Mouse (Mus musculus) heart, embryonic 15.5 days (tissue): ENCODE measurements at regions not wholly inside any gene's neighbourhood (a gene's known extent, or its start where the extent isn't known, plus 50 kb on each side); places are given as distances from the start of the nearest gene placed in this dataset.

Source experiments
- ATAC-seq: fragments of 200-750 bp; cut with Nextera tagmentation; replicated peaks from 2 replicates; pipeline ENCODE4 v1.8.0; 2017; ENCODE audit warnings: low read depth, moderate TSS enrichment; ENCODE audit not compliant: insufficient number of reproducible peaks, insufficient read depth, low FRiP score
- H3K27ac ChIP-seq: fragments of 300-500 bp; sonication (generic); 2 replicates; pipeline ENCODE4 v1.5.1; 2015; ENCODE audit warnings: mild to moderate bottlenecking, inconsistent platforms
- H3K27me3 ChIP-seq: fragments of 300-500 bp; sonication (generic); 2 replicates; pipeline ENCODE4 v1.6.1; 2015; ENCODE audit warnings: inconsistent platforms
- H3K36me3 ChIP-seq: fragments of 300-500 bp; sonication (generic); 2 replicates; pipeline ENCODE4 v1.6.1; 2015; ENCODE audit warnings: mild to moderate bottlenecking, inconsistent platforms
- H3K4me1 ChIP-seq: fragments of 300-500 bp; sonication (generic); replicated peaks from 2 replicates; pipeline ENCODE4 v1.6.1; 2015; ENCODE audit warnings: inconsistent platforms
- H3K4me2 ChIP-seq: fragments of 300-500 bp; sonication (generic); 2 replicates; pipeline ENCODE4 v1.6.1; 2015; ENCODE audit warnings: inconsistent platforms, mild to moderate bottlenecking, moderate library complexity
- H3K4me3 ChIP-seq: fragments of 300-500 bp; sonication (generic); 2 replicates; pipeline ENCODE4 v1.5.1; 2015; ENCODE audit warnings: mild to moderate bottlenecking, inconsistent platforms
- H3K9ac ChIP-seq: fragments of 300-500 bp; sonication (generic); 2 replicates; pipeline ENCODE4 v1.6.1; 2015; ENCODE audit warnings: mild to moderate bottlenecking, inconsistent platforms
- H3K9me3 ChIP-seq: fragments of 300-500 bp; sonication (generic); replicated peaks from 2 replicates; pipeline ENCODE4 v1.6.1; 2016; ENCODE audit warnings: inconsistent platforms
- WGBS: fragments of 180-500 bp; shearing (Covaris S2); methylation state at CpG from one replicate; pipeline ENCODE4 v1.1.7; 2015; ENCODE audit warnings: mixed read lengths; 5-methylcytosine and 5-hydroxymethylcytosine counted together

- Histone ChIP-seq H3K4me2 (no peak overlapping the region), H3K9ac (no peak overlapping the region), H3K27ac (no peak overlapping the region), H3K27me3 (no peaks in the 10 kb centered on the region), H3K4me3 (no peak overlapping the region), H3K36me3 (no peaks in the 10 kb centered on the region), H3K9me3 (no peaks in the 10 kb centered on the region; the same call in none of the 2 replicates), H3K4me1 (no peaks in the 10 kb centered on the region)
- no peak for ATAC-seq
- 90% methylated on average over 2 of the region's 2 CpGs for WGBS
These were observed 55.3 kb upstream of the Spaca1 start for GRCm38 (mm10) chr4:34105251-34105650.

- Histone ChIP-seq H3K36me3 (no peaks in the 10 kb centered on the region), H3K9me3 (no peaks in the 10 kb centered on the region), H3K4me3 (no peak overlapping the region), H3K27me3 (no peaks in the 10 kb centered on the region), H3K27ac (no peak overlapping the region), H3K9ac (no peak overlapping the region), H3K4me2 (no peak overlapping the region), H3K4me1 (no peaks in the 10 kb centered on the region)
- ATAC-seq = no peak
- 14% methylated on average over 6 of the region's 6 CpGs for WGBS
These were observed 64.3 kb upstream of the Spaca1 start for GRCm38 (mm10) chr4:34114323-34114722.

- Histone ChIP-seq H3K4me3 (no peak overlapping the region), H3K4me1 (no peaks in the 10 kb centered on the region), H3K27ac (no peak overlapping the region), H3K27me3 (no peaks in the 10 kb centered on the region), H3K9ac (no peak overlapping the region), H3K9me3 (no peaks in the 10 kb centered on the region), H3K4me2 (no peak overlapping the region), H3K36me3 (no peaks in the 10 kb centered on the region)
- ATAC-seq = no peak
- WGBS = 73% methylated on average over 1 of the region's 1 CpGs
These were observed 67.1 kb upstream of the Spaca1 start for GRCm38 (mm10) chr4:34117086-34117485.

DNA sequence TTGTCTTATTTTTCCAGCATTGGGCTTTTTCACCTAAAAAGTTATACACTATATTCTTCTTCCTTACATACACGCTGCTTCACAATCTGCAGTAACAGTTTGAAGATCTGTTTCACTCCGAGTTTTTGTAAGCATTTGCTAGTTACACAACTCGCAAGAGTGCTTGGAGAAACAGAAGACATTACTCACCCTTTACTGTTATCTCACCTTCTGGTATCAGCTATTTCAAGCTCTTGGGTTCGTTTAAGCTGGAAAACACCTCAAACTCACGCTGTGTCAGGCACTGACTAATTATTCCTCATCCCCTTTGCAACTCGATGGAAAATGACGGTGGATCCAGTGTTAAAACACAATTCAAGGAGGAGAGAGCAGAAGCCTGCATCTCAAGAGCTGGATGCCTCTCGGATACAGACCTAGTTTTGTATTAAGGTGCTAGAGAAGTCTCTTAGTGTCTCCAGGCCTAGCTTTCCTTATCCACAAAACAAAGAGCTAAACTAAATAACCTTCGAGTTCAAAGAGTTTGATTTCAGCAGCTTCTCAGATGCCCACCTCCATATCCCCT, 73.0 kb upstream of the Spaca1 start:
- WGBS = 41% methylated on average over 9 of the region's 9 CpGs
- H3K9ac ChIP-seq = no peak overlapping the region
- H3K4me1 ChIP-seq = 0 out of 2 replicates have a peak, but pooled peaks cover 2% of the 10 kb centered on the region
- no peak overlapping the region for H3K4me2 ChIP-seq
- ATAC-seq = no peak
- no peaks in the 10 kb centered on the region for H3K36me3 ChIP-seq
- no peak overlapping the region for H3K27ac ChIP-seq
- no peaks in the 10 kb centered on the region for H3K27me3 ChIP-seq
- no peaks in the 10 kb centered on the region for H3K9me3 ChIP-seq
- no peak overlapping the region for H3K4me3 ChIP-seq

- Histone ChIP-seq H3K9ac (no peak overlapping the region), H3K27ac (no peak overlapping the region), H3K9me3 (no peaks in the 10 kb centered on the region), H3K36me3 (no peaks in the 10 kb centered on the region), H3K27me3 (no peaks in the 10 kb centered on the region), H3K4me2 (no peak overlapping the region), H3K4me3 (no peak overlapping the region), H3K4me1 (0 out of 2 replicates have a peak, but pooled peaks cover under 1% of the 10 kb centered on the region)
- 60% methylated on average over 4 of the region's 4 CpGs for WGBS
- no peak for ATAC-seq
These were observed 78.2 kb upstream of the Spaca1 start for GRCm38 (mm10) chr4:34128224-34128623.

DNA sequence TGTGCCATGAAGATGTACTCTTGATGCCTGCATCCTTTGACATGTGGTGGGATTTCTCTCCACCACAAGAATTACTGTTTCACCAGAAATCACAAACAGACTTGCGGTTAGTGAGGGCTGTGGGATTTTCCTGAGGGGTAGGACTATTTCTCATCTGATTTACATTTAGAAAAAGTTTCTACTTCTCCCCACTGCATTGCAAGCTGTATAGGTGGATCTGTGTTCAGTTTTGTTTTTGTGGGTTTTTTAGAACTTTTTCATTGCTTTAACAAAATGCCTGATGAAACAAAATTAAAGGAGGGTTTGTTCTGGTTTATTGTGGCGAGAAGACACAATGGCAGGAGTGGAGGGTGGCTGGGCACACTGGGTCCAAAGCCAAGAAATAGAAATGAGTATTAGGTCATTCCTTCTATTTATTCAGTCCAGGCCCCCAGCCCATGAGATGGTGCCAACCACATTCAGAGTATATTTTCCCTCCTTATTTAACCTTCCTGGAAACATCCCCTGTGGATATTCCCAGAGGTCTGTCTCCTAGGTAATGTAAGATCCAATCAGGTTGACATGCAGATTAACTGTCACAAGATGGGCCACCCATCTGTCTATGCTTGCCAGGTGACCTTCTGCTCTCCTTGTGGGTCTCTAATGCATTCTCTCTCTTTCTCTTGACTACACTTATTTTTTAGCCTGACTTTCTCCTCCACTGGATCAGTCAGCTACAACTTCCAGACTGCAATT, 96.3 kb upstream of the Spaca1 start:
- no peak overlapping the region for H3K4me3 ChIP-seq
- no peaks in the 10 kb centered on the region for H3K27me3 ChIP-seq
- no peaks in the 10 kb centered on the region for H3K9me3 ChIP-seq
- H3K4me1 ChIP-seq = no peaks in the 10 kb centered on the region
- ATAC-seq = no peak
- no peaks in the 10 kb centered on the region for H3K36me3 ChIP-seq
- no peak overlapping the region for H3K4me2 ChIP-seq
- WGBS = 78% methylated on average over 2 of the region's 2 CpGs
- no peak overlapping the region for H3K9ac ChIP-seq
- H3K27ac ChIP-seq = no peak overlapping the region

GRCm38 (mm10) chr4:34148956-34149739, 99.2 kb upstream of the Spaca1 start:
- ATAC-seq = no peak
- H3K4me1 ChIP-seq = no peaks in the 10 kb centered on the region
- WGBS = 72% methylated on average over 5 of the region's 5 CpGs

DNA sequence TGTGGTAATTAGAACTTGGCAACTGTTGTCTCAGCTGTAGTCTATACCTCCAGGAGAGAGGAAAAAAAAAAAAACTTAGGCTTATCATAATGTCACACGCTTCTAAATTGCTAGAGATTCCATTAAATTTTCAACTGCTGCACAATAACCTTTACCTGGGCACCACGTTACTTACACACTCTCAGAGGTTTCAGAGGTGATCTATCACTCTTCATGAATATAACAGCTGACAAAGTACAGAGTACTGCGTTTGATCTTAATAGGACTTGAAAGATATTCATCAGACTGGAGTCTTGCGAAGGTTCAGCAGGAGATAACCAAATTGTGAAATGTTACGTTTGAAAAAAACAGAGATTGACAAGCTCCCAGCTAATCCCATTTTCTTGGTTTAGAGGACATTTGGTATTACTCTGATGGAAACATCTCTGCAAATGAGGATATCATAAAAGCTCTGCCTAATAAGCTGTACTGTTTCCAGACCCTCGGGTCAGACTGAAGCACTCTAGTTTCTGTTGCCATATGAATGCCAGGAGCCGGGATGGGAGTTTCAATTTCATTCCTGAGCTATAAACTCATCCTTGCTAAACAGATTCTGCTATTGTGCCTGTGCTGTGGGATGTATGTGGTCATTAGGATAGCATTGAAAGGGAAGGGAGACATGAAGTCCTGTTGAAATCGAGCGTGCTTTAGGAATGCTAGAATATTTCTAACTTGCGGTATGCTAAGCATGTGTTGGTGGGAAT, 101.8 kb upstream of the Spaca1 start:
- H3K9ac ChIP-seq = no peak overlapping the region
- no peak overlapping the region for H3K4me2 ChIP-seq
- no peaks in the 10 kb centered on the region for H3K36me3 ChIP-seq
- WGBS = 41% methylated on average over 10 of the region's 10 CpGs
- no peak overlapping the region for H3K27ac ChIP-seq
- no peaks in the 10 kb centered on the region for H3K4me1 ChIP-seq
- H3K27me3 ChIP-seq = no peaks in the 10 kb centered on the region
- no peak overlapping the region for H3K4me3 ChIP-seq
- no peaks in the 10 kb centered on the region for H3K9me3 ChIP-seq
- ATAC-seq = no peak

More at GRCm38 (mm10) chr4:34148956-34149739, 99.2 kb upstream of the Spaca1 start:
- no peaks in the 10 kb centered on the region for H3K27me3 ChIP-seq
- no peaks in the 10 kb centered on the region for H3K36me3 ChIP-seq
- no peak overlapping the region for H3K4me3 ChIP-seq
- H3K4me2 ChIP-seq = no peak overlapping the region
- H3K27ac ChIP-seq = no peak overlapping the region
- no peaks in the 10 kb centered on the region for H3K9me3 ChIP-seq
- H3K9ac ChIP-seq = no peak overlapping the region

- Histone ChIP-seq H3K9me3 (no peaks in the 10 kb centered on the region), H3K4me3 (no peak overlapping the region)
These were observed 105.5 kb upstream of the Spaca1 start for GRCm38 (mm10) chr4:34155501-34155900.

DNA sequence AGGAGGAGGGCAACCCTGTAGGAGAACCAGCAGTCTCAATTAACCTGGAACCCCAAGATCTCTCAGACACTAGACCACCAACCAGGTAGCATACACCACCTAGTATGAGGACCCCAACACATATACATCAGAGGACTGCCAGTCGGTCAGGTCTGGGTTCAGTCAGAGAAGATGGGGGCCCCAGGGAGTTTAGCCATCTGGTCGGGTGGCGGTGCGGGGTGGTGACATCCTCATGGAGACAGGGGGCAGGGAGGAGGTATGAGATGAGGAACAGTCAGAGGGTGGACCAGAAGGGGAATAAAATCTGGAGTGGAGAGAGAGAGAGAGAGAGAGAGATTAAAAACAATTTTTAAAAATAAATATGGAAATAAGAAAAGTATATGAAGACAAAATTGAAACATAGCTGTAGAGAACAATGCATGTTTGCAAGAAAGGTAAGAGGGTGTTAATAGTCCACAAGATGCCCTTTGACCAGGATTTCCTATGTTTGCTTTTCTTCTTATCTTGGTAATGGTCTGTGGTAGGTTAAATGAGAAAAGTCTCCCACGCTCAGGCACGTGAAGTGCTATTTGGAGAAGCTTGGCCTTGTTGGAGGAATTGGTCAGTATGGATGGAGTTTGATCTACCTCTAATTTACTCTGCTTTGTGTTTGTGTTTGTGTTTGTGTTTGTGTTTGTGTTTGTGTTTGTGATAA, 108.0 kb upstream of the Spaca1 start:
- no peak for ATAC-seq
- Histone ChIP-seq H3K4me1 (no peaks in the 10 kb centered on the region), H3K9ac (no peak overlapping the region), H3K4me2 (no peak overlapping the region), H3K9me3 (no peaks in the 10 kb centered on the region), H3K4me3 (no peak overlapping the region), H3K27ac (no peak overlapping the region), H3K27me3 (no peaks in the 10 kb centered on the region), H3K36me3 (no peaks in the 10 kb centered on the region)
- 72% methylated on average over 6 of the region's 6 CpGs for WGBS

More at GRCm38 (mm10) chr4:34155501-34155900, 105.5 kb upstream of the Spaca1 start:
- no peaks in the 10 kb centered on the region for H3K4me1 ChIP-seq
- H3K4me2 ChIP-seq = no peak overlapping the region
- no peak overlapping the region for H3K27ac ChIP-seq
- 78% methylated on average over 6 of the region's 6 CpGs for WGBS
- no peak overlapping the region for H3K9ac ChIP-seq
- H3K27me3 ChIP-seq = no peaks in the 10 kb centered on the region
- H3K36me3 ChIP-seq = no peaks in the 10 kb centered on the region
- ATAC-seq = no peak
